Mouse (Mus musculus) liver, embryonic 14.5 days (tissue): ENCODE measurements at regions not wholly inside any gene's neighbourhood (a gene's known extent, or its start where the extent isn't known, plus 50 kb on each side); places are given as distances from the start of the nearest gene placed in this dataset.

ENCODE experiments used
- CTCF ChIP-seq: IDR thresholded peaks from 2 replicates; pipeline ENCODE4 v1.5.1; 2016; ENCODE audit warnings: antibody characterized with exemption, low read depth, control low read depth
- EP300 ChIP-seq: IDR thresholded peaks from 2 replicates; pipeline ENCODE4 v1.6.1; 2016; ENCODE audit warnings: antibody characterized with exemption, low read depth

- TF ChIP-seq EP300 (no peak), CTCF (no peak)
Observed at GRCm38 (mm10) chr13:71263315-71263878, 421.8 kb upstream of the Adamts16 start.
